Mouse (Mus musculus): Measurements from ENCODE around the gene Naaladl2.
"Not testable (repeated sequence)": the region's sequence is repeated elsewhere in the genome, so short reads cannot be mapped to it uniquely, and the experiment has no call there.

The Naaladl2 gene

GRCm38 (mm10) chr3:24391311-24391710 is 752.8 kb downstream of the Naaladl2 start:
- no peak for DNase-seq (ENCODE audit: extremely low spot score, low read depth, low spot score)

DNA sequence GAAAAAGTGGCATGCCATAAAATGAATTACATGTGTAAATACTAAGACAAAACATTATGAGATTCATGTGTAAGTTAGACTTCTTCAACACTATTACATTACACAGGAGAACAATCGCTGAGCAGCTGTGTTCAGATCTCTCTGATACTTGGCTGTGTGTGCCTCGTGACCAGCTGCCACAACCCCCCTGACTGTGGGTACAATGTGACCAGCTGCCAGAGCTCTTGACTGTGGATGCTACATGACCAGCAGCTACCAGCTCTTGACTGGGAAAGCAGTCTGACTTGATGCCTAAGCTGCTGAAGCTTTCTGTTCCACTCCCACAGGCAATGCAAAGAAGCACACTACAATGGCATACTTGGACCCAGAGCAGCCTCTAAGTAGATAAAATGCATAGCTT is 789.1 kb downstream of the Naaladl2 start:
- no peak for DNase-seq (ENCODE audit: extremely low spot score, low read depth, low spot score)

- DNase-seq (ENCODE audit: extremely low spot score, low read depth, low spot score) = no peak
These were observed 822.3 kb downstream of the Naaladl2 start for GRCm38 (mm10) chr3:24321489-24322405.

- DNase-seq (ENCODE audit: extremely low spot score, low read depth, low spot score) = no peak
These were observed 829.3 kb downstream of the Naaladl2 start for GRCm38 (mm10) chr3:24314658-24315297.

DNA sequence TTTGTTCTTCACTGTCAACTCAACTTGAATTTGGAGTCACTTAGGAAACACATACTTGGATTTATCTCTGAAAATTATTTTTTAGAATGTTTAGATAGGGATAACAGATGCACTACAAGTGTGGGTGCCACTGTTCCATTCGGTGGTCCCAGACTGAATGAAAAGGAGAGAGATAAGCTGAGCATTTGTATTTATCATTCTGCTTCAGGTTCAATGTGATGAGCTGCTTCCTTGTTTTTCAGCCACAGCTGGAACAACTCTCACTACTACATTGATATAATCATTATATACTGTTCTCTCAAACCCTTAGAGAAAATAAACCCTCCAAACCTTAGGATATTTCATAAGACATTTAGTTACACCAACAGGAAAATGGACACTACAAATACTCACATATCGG is 918.6 kb downstream of the Naaladl2 start:
- DNase-seq (ENCODE audit: extremely low spot score, low read depth, low spot score) = no peak

DNA sequence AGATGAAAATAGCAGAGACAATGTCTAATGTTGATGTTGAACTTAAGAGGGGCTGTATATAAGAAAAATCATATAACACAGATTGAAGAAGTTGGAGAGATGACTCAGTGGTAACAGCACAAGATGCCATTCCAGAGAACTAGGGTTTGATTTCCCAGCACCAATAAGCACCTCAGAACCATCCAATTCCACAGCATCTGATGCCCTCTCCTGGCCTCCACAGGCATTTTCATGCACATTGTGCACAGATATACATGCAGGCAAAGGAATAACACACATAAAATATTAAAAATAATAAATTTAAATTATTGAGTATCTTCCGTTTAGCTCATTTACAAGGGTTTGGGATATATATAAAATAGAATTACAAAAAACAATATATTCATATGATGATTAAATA is 926.6 kb downstream of the Naaladl2 start:
- no peak for DNase-seq (ENCODE audit: extremely low spot score, low read depth, low spot score)

DNA sequence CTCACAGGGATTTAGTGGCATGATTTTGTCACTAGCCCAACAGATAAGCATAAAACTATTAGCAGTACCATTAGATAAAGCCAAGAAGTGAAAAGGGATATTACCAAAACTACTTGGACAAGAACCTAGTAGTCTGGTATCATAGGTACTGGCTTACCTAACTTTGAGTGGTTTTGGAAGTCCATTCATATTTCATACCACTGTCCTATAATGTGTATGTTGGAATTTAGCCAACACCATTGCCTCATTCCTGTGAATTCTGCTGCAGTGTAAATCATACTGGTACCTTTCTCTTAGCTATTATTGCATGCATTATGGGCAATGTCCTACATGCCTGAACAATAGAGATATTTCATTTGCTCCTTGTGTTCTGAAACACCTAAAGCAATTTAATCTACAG is 977.5 kb downstream of the Naaladl2 start:
- no peak for DNase-seq (ENCODE audit: extremely low spot score, low read depth, low spot score)

DNA sequence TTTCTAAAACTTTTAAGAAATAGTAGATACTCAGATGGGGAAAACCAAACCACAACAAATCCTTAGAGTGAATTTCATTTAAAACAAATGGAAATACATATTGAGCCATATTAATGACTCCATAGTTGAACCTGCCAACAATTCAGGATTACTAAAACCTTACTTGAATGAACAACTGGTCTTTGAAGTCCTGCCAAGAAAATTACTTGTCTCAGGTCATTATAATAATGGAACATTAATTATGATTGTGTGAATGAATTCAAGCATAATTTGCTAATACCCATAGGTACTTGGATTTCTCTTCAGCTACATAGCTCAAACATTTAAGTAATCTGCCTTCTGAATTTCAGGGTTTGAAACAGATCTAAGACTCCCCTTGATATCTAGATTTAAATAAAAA is 980.1 kb downstream of the Naaladl2 start:
- DNase-seq (ENCODE audit: extremely low spot score, low read depth, low spot score) = no peak

- DNase-seq (ENCODE audit: extremely low spot score, low read depth, low spot score) = not testable (repeated sequence)
These were observed 992.8 kb downstream of the Naaladl2 start for GRCm38 (mm10) chr3:24151086-24151815.

- no peak for DNase-seq (ENCODE audit: extremely low spot score, low read depth, low spot score)
These were observed 1001.3 kb downstream of the Naaladl2 start for GRCm38 (mm10) chr3:24142808-24143207.

GRCm38 (mm10) chr3:24138002-24138401 is 1006.1 kb downstream of the Naaladl2 start:
- no peak for DNase-seq (ENCODE audit: extremely low spot score, low read depth, low spot score)

DNA sequence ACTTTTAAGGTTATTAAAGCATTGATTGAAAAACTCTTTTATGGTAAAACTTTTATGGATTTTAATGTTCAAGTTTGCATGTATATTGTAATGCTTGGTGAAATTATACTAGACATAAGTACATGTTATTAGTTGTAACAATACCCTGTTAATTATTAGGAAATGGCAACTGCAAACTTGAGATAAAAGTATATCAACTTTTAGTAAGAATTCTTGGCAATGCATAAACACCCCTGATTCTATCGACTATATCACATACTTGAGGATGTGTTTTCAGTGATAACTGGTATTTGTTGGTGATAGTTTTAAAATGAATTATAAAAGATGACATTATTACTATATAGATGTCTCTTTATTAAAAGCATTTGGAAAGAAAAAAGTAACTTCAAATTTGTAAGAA is 1017.9 kb downstream of the Naaladl2 start:
- no peak for DNase-seq (ENCODE audit: extremely low spot score, low read depth, low spot score)

GRCm38 (mm10) chr3:24124034-24124433 is 1020.0 kb downstream of the Naaladl2 start:
- no peak for DNase-seq (ENCODE audit: extremely low spot score, low read depth, low spot score)

GRCm38 (mm10) chr3:24118136-24118535 is 1025.9 kb downstream of the Naaladl2 start:
- DNase-seq (ENCODE audit: extremely low spot score, low read depth, low spot score) = no peak

- DNase-seq (ENCODE audit: extremely low spot score, low read depth, low spot score) = no peak
These were observed 1029.2 kb downstream of the Naaladl2 start for GRCm38 (mm10) chr3:24114849-24115248.

GRCm38 (mm10) chr3:24113360-24113759 is 1030.7 kb downstream of the Naaladl2 start:
- DNase-seq (ENCODE audit: extremely low spot score, low read depth, low spot score) = no peak

- no peak for DNase-seq (ENCODE audit: extremely low spot score, low read depth, low spot score)
These were observed 1037.7 kb downstream of the Naaladl2 start for GRCm38 (mm10) chr3:24106391-24106790.

- no peak for DNase-seq (ENCODE audit: extremely low spot score, low read depth, low spot score)
These were observed 1064.3 kb downstream of the Naaladl2 start for GRCm38 (mm10) chr3:24079761-24080160.

DNA sequence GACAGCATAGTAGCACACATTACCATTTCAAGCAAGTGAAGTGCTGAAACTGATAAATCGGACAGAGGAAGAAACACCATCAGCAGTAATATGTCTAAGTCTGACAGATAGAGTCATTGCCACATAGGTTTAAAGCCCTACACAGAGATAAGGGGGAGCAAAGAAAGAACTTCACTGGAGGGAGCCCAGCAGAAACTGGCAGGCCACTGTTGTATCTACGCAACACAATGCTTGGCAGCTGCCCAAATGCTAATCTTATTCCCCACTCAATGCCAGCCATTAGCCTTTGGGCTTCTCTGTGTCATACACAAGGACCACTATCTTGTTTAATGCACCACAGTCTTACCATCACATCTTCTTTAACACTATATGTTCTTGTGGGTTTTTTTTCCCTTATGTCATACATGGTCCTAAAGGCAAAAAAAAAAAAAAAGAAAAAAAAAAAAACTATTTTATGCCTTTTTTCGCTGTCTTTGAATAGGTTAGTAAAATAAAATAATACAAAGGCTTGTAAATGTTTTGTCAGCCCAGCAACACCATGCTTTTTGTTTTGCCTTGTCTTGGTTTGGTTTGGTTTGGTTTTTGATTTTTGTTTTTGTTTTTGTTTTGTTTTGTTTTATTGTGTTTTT is 1072.8 kb downstream of the Naaladl2 start:
- no peak for DNase-seq (ENCODE audit: extremely low spot score, low read depth, low spot score)

DNA sequence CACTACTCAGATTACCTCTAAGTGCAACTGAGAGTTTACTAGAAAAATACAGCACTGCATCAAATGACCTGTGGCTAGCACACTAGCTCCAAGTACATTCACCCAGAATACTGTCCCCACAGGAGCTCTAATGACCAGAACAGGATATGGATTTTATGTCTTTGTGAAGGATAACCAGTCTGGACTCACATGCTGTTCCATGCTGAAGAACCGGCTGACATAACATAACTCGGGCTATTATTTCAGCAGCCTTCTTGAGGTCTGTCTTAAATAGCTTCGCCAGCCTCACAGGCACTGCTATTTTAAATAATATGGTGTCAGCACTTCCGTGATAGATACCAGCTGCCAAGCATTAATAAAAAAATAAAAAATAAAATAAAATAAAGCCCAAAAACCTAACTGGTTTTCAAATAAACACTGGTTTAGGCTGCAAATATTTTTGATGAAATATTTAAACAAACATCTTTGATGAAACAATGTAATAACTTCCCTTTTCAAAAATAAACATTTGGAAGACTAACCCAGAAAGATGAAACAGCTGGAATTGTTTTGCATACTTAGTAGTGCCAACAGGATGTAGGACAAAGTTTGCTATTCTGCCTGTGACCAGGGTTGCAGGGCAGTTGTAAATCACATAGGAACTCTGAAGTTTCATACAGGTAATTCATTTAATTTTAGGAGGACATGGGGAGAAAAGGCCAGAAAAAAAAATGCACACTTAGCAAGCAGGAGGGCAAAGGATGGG is 1073.5 kb downstream of the Naaladl2 start:
- DNase-seq (ENCODE audit: extremely low spot score, low read depth, low spot score) = peak; percentile 24

Measured in hindlimb bud, embryonic 11.5 days (tissue).